Mouse (Mus musculus): ENCODE measurements around the gene Olfr455. TPM values are rescaled to one million over a fixed set of nuclear protein-coding genes. Genes with fewer than 3 reads are reported as not detected.

The Olfr455 gene
- polyA plus RNA-seq, 1 experiment from 2014 or later = not detected

GRCm38 (mm10) chr6:42513461-42513860 lies 33.9 kb downstream of the Olfr455 start:
- WGBS = 95% methylated on average over 1 of the region's 1 CpGs
- Histone ChIP-seq H3K27ac (ENCODE audit: low read length) (no peak overlapping the region), H3K4me2 (ENCODE audit: low read length) (no peak overlapping the region), H3K27me3 (replicated peaks; ENCODE audit: control insufficient read depth, insufficient read depth, low read length) (no peaks in the 10 kb centered on the region), H3K4me1 (replicated peaks; ENCODE audit: control insufficient read depth, insufficient read depth, low read length) (no peaks in the 10 kb centered on the region), H3K4me3 (replicated peaks; ENCODE audit: low read length) (no peak overlapping the region), H3K9me3 (ENCODE audit: control insufficient read depth, low read length) (no peaks in the 10 kb centered on the region), H3K9ac (replicated peaks; ENCODE audit: low read depth, low read length) (no peak overlapping the region), H3K36me3 (ENCODE audit: control insufficient read depth, insufficient read depth) (no peaks in the 10 kb centered on the region)
- ATAC-seq = no peak

- Histone ChIP-seq H3K9me3 (ENCODE audit: control insufficient read depth, low read length) (no peaks in the 10 kb centered on the region), H3K4me1 (replicated peaks; ENCODE audit: control insufficient read depth, insufficient read depth, low read length) (no peaks in the 10 kb centered on the region), H3K9ac (replicated peaks; ENCODE audit: low read depth, low read length) (no peak overlapping the region), H3K4me2 (ENCODE audit: low read length) (no peak overlapping the region), H3K4me3 (replicated peaks; ENCODE audit: low read length) (no peak overlapping the region), H3K27ac (ENCODE audit: low read length) (no peak overlapping the region), H3K36me3 (ENCODE audit: control insufficient read depth, insufficient read depth) (no peaks in the 10 kb centered on the region), H3K27me3 (replicated peaks; ENCODE audit: control insufficient read depth, insufficient read depth, low read length) (no peaks in the 10 kb centered on the region)
- no peak for ATAC-seq
Observed at GRCm38 (mm10) chr6:42509311-42509710, 38.1 kb downstream of the Olfr455 start.

GRCm38 (mm10) chr6:42503478-42503877 lies 43.9 kb downstream of the Olfr455 start:
- H3K27ac ChIP-seq (ENCODE audit: low read length) = no peak overlapping the region
- ATAC-seq = no peak

GRCm38 (mm10) chr6:42489731-42490130 lies 57.7 kb downstream of the Olfr455 start:
- ATAC-seq = no peak
- Histone ChIP-seq H3K9me3 (ENCODE audit: control insufficient read depth, low read length) (no peaks in the 10 kb centered on the region), H3K4me3 (replicated peaks; ENCODE audit: low read length) (no peak overlapping the region), H3K4me2 (ENCODE audit: low read length) (no peak overlapping the region), H3K27ac (ENCODE audit: low read length) (no peak overlapping the region), H3K4me1 (replicated peaks; ENCODE audit: control insufficient read depth, insufficient read depth, low read length) (no peaks in the 10 kb centered on the region), H3K27me3 (replicated peaks; ENCODE audit: control insufficient read depth, insufficient read depth, low read length) (no peaks in the 10 kb centered on the region), H3K9ac (replicated peaks; ENCODE audit: low read depth, low read length) (no peak overlapping the region), H3K36me3 (ENCODE audit: control insufficient read depth, insufficient read depth) (no peaks in the 10 kb centered on the region)
- 90% methylated on average over 1 of the region's 1 CpGs for WGBS

More at GRCm38 (mm10) chr6:42503478-42503877, 43.9 kb downstream of the Olfr455 start:
- no peak overlapping the region for H3K9ac ChIP-seq (replicated peaks; ENCODE audit: low read depth, low read length)
- WGBS = 76% methylated on average over 2 of the region's 2 CpGs
- H3K9me3 ChIP-seq (ENCODE audit: control insufficient read depth, low read length) = no peaks in the 10 kb centered on the region
- H3K4me3 ChIP-seq (replicated peaks; ENCODE audit: low read length) = no peak overlapping the region
- H3K27me3 ChIP-seq (replicated peaks; ENCODE audit: control insufficient read depth, insufficient read depth, low read length) = no peaks in the 10 kb centered on the region
- H3K4me2 ChIP-seq (ENCODE audit: low read length) = no peak overlapping the region
- H3K36me3 ChIP-seq (ENCODE audit: control insufficient read depth, insufficient read depth) = no peaks in the 10 kb centered on the region
- H3K4me1 ChIP-seq (replicated peaks; ENCODE audit: control insufficient read depth, insufficient read depth, low read length) = no peaks in the 10 kb centered on the region

- Histone ChIP-seq H3K9ac (replicated peaks; ENCODE audit: low read depth, low read length) (no peak within 1 kb of the TSS), H3K27ac (ENCODE audit: low read length) (no peak within 1 kb of the TSS), H3K4me3 (replicated peaks; ENCODE audit: low read length) (no peak within 1 kb of the TSS), H3K4me2 (ENCODE audit: low read length) (no peak within 1 kb of the TSS), H3K9me3 (ENCODE audit: control insufficient read depth, low read length) (no peaks in the 10 kb centered on the region), H3K27me3 (replicated peaks; ENCODE audit: control insufficient read depth, insufficient read depth, low read length) (no peaks in the 10 kb centered on the region), H3K36me3 (ENCODE audit: control insufficient read depth, insufficient read depth) (no peaks in the 10 kb centered on the region), H3K4me1 (replicated peaks; ENCODE audit: control insufficient read depth, insufficient read depth, low read length) (no peaks in the 10 kb centered on the region)
- WGBS = 95% methylated on average over 1 of the region's 1 CpGs
- ATAC-seq = no peak
Observed at GRCm38 (mm10) chr6:42487114-42487513, 60.3 kb downstream of the Olfr455 start, which contains the start of gene Olfr456. Gene Olfr456 (minus strand): TSS chr6:42487214.

Other genes with a start within 250 kb of the Olfr455 start
- gene Fam131b, start 222.9 kb downstream of the Olfr455 start, polyA plus RNA-seq (2015; fragmentation: Nextera tagmentation; extraction: Ambion mirVana) = 5.3 and 7.1 TPM in 2 replicates
- gene Zyx, start 198.0 kb downstream of the Olfr455 start, polyA plus RNA-seq (2015; fragmentation: Nextera tagmentation; extraction: Ambion mirVana) = 33.6 and 37.1 TPM in 2 replicates
- gene Epha1, start 174.3 kb downstream of the Olfr455 start, polyA plus RNA-seq (2015; fragmentation: Nextera tagmentation; extraction: Ambion mirVana) = 0.14 and 0.27 TPM in 2 replicates
- not detected in 2 replicates for gene Tas2r143, start 147.3 kb downstream of the Olfr455 start, polyA plus RNA-seq (2015; fragmentation: Nextera tagmentation; extraction: Ambion mirVana)
- not detected in 2 replicates for gene Tas2r135, start 142.2 kb downstream of the Olfr455 start, polyA plus RNA-seq (2015; fragmentation: Nextera tagmentation; extraction: Ambion mirVana)
- not detected in 2 replicates for gene Tas2r126, start 113.1 kb downstream of the Olfr455 start, polyA plus RNA-seq (2015; fragmentation: Nextera tagmentation; extraction: Ambion mirVana)
- gene Olfr458, start 82.4 kb downstream of the Olfr455 start, polyA plus RNA-seq (2015; fragmentation: Nextera tagmentation; extraction: Ambion mirVana) = not detected in 2 replicates
- not detected in 2 replicates for gene Olfr457, start 71.3 kb downstream of the Olfr455 start, polyA plus RNA-seq (2015; fragmentation: Nextera tagmentation; extraction: Ambion mirVana)
- not detected in 2 replicates for gene Olfr456, start 60.4 kb downstream of the Olfr455 start, polyA plus RNA-seq (2015; fragmentation: Nextera tagmentation; extraction: Ambion mirVana)
- not detected in 2 replicates for gene Tcaf3, start 50.1 kb upstream of the Olfr455 start, polyA plus RNA-seq (2015; fragmentation: Nextera tagmentation; extraction: Ambion mirVana)
- gene Tcaf2, start 97.7 kb upstream of the Olfr455 start, polyA plus RNA-seq (2015; fragmentation: Nextera tagmentation; extraction: Ambion mirVana) = 1.0 and 1.6 TPM in 2 replicates
- gene Tcaf1, start 162.5 kb upstream of the Olfr455 start, polyA plus RNA-seq (2015; fragmentation: Nextera tagmentation; extraction: Ambion mirVana) = 211 and 221 TPM in 2 replicates
- not detected in 2 replicates for gene Olfr453, start 191.8 kb upstream of the Olfr455 start, polyA plus RNA-seq (2015; fragmentation: Nextera tagmentation; extraction: Ambion mirVana)
- gene Olfr38, start 208.8 kb upstream of the Olfr455 start, polyA plus RNA-seq (2015; fragmentation: Nextera tagmentation; extraction: Ambion mirVana) = not detected in 2 replicates
- gene Olfr452, start 237.5 kb upstream of the Olfr455 start, polyA plus RNA-seq (2015; fragmentation: Nextera tagmentation; extraction: Ambion mirVana) = not detected in 2 replicates

Data from forebrain, embryonic 16.5 days (tissue).